Mouse (Mus musculus) brain, embryonic 14.5 days (tissue): ENCODE measurements around the gene Vmn1r88. TPM values are rescaled to one million over a fixed set of nuclear protein-coding genes. Genes with fewer than 3 reads are reported as not detected.
A peak's percentile ranks its signal among the peaks of the same experiment; 100 is the strongest.

ENCODE experiments used
- DNase-seq: peaks from one replicate; pipeline ENCODE4 v3.0.0-alpha.2; 2011; ENCODE audit warnings: low read depth
- CTCF ChIP-seq: fragments of 200-500 bp; IDR thresholded peaks from 2 replicates; pipeline ENCODE4 v1.5.1; 2012; ENCODE audit warnings: inconsistent platforms, mild to moderate bottlenecking, moderate library complexity, borderline replicate concordance; ENCODE audit not compliant: insufficient read depth, insufficient read length; ENCODE audit errors: extremely low read depth
- POLR2A ChIP-seq: fragments of 200-500 bp; IDR thresholded peaks from 2 replicates; pipeline ENCODE4 v1.6.1; 2012; ENCODE audit warnings: mild to moderate bottlenecking, inconsistent platforms, borderline replicate concordance; ENCODE audit not compliant: poor library complexity, insufficient read depth, insufficient read length, severe bottlenecking; ENCODE audit errors: extremely low read depth
- polyA plus RNA-seq: library from polyadenylated mRNA; depleted of rRNA; stranded (reverse); fragments of >200 nt; gene quantifications from 2 replicates; pipeline ENCODE4 v1.2.3, GENCODE M21; 2012; rRNA removed

The Vmn1r88 gene
- polyA plus RNA-seq: not detected in 2 replicates

DNA sequence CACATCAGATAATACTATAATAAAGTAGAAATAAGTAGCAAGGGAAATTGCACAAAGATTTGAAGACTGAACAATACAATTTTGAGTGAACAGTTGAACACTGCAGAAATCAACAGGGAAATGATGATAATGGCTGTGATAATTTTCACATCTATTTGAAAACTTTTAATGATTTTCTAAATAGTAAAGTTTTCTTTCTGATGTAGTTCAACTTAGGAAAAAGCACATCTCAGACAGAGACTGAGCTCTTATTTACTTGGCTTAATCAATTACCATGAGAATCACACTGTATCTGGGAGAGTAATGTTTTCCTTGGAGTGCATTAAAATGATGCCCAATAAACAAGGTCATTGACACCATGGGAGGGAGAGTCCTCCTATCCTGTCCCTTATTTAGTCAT, at the start of gene Vmn1r88:
TSS of gene Vmn1r88 (plus strand) at position 301 of the 400 bp plus-strand sequence.
- DNase-seq: no peak
- TF ChIP-seq CTCF: no peak
- no peak for TF ChIP-seq POLR2A

DNA sequence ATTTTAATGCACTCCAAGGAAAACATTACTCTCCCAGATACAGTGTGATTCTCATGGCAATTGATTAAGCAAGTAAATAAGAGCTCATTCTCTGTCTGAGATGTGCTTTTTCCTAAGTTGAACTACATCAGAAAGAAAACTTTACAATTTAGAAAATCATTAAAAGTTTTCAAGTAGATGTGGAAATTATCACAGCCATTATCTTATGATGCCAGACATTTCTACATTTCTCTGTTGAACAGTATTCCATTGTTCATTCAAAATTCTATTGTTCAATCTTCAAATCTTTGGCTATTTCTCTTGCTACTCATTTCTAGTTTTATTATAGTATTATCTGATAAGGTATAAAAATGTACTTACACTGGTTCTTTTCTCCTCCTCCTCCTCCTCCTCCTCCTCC, 39.6 kb upstream of the Vmn1r88 start, which contains the start of gene Vmn1r86:
TSS of gene Vmn1r86 (minus strand) at position 101 of the 400 bp plus-strand sequence.
- TF ChIP-seq POLR2A: no peak
- TF ChIP-seq CTCF: no peak
- no peak for DNase-seq

DNA sequence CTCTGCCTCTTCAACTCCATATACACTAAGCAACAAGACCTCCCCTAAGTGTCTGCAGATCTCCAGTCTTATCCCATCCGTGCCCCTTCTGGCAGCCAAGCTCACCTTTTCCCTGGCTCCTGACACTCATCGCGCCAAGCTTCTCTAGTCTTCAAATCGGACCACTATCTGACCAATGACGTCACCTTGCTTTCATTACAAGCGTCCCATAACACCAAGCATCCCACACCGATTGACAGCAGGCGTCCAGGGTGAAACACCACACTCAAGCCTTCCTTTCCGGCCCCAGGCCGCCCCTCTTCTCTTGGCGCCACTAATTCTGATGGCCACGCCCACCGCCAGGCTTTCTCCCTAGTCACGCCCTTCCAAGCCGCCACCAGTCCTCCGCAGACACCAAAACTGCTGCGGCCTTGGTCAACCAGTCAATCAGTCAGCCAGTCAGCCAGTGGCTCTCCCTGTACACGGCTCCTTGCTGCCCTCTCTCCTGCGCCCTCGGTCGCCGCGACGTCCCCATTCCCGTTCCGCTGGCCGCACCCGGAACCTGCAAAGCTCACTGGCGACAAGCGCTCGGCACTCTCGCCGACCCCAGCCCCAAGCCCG, 35.7 kb upstream of the Vmn1r88 start:
- DNase-seq: peak; percentile 0

GRCm38 (mm10) chr7:13131856-13132255, 27.5 kb upstream of the Vmn1r88 start:
- no peak for DNase-seq
- TF ChIP-seq POLR2A (no peak), CTCF (no peak)

DNA sequence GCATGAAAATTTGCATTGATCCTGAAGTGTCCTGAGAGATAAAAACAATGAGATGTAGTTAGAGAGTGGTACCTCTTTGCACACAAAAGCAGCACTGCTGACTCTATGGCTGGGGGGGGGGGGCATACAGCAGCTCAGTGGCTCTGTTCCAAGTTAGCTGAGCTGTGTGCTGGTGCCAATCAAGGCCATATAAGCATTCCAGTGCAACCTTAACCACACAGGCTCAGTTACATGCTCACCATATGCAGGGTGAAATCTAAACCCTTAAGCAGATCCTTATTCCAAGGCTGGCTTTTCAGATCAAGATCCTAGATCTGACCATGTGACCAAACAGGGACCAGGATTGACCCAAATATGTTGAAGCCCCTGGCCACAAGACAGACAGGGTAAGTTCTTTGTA, 22.0 kb upstream of the Vmn1r88 start:
- no peak for DNase-seq
- TF ChIP-seq POLR2A: no peak
- TF ChIP-seq CTCF: no peak

- TF ChIP-seq POLR2A: no peak
- no peak for TF ChIP-seq CTCF
- DNase-seq: no peak
These were observed 19.3 kb upstream of the Vmn1r88 start, which contains the start of gene Vmn1r87 for GRCm38 (mm10) chr7:13140057-13140456. TSS of gene Vmn1r87 (minus strand) at chr7:13140157.

DNA sequence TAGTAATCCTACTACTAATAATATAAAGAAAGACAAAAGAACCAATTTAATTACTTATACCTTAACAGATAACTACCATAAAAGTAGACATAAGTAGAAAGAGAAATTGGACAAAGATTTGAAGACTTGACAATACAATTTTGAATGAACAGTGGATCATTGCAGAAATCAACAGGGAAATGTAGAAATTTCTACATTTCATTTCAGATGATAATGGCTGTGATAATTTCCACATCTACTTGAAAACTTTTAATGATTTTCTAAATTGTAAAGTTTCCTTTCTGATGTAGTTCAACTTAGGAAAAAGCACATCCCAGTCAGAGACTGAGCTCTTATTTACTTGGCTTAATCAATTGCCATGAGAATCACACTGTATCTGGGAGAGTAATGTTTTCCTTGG, 53.4 kb downstream of the Vmn1r88 start, which contains the start of gene Vmn1r89:
TSS of gene Vmn1r89 (plus strand) at position 301 of the 400 bp plus-strand sequence.
- TF ChIP-seq POLR2A (no peak), CTCF (no peak)
- no peak for DNase-seq

Other genes with a start within 250 kb of the Vmn1r88 start
- gene Rps5, start 237.3 kb upstream of the Vmn1r88 start, polyA plus RNA-seq: 2,137 and 2,684 TPM in 2 replicates
- 2.6 and 3.3 TPM in 2 replicates for gene Rnf225, start 232.2 kb upstream of the Vmn1r88 start, polyA plus RNA-seq
- gene Zfp324, start 193.7 kb upstream of the Vmn1r88 start, polyA plus RNA-seq: 14.1 and 16.1 TPM in 2 replicates
- 14.2 and 16.5 TPM in 2 replicates for gene Zfp446, start 181.7 kb upstream of the Vmn1r88 start, polyA plus RNA-seq
- 0.75 and 1.9 TPM in 2 replicates for gene Slc27a5, start 161.4 kb upstream of the Vmn1r88 start, polyA plus RNA-seq
- 585 and 651 TPM in 2 replicates for gene Trim28, start 160.5 kb upstream of the Vmn1r88 start, polyA plus RNA-seq
- 54.8 and 54.9 TPM in 2 replicates for gene Zbtb45, start 149.5 kb upstream of the Vmn1r88 start, polyA plus RNA-seq
- 166 and 170 TPM in 2 replicates for gene Chmp2a, start 124.8 kb upstream of the Vmn1r88 start, polyA plus RNA-seq
- 373 and 391 TPM in 2 replicates for gene Ube2m, start 121.3 kb upstream of the Vmn1r88 start, polyA plus RNA-seq
- gene Mzf1, start 104.8 kb upstream of the Vmn1r88 start, polyA plus RNA-seq: 11.8 and 11.9 TPM in 2 replicates
- gene Vmn1r85, start 64.4 kb upstream of the Vmn1r88 start, polyA plus RNA-seq: 0.03 and 0.07 TPM in 2 replicates
- 0.03 TPM in 1 of 2 replicates, not detected in the other for gene Vmn1r86, start 39.7 kb upstream of the Vmn1r88 start, polyA plus RNA-seq
- gene Vmn1r87, start 19.4 kb upstream of the Vmn1r88 start, polyA plus RNA-seq: not detected in 2 replicates
- gene Vmn1r89, start 53.5 kb downstream of the Vmn1r88 start, polyA plus RNA-seq: not detected in 2 replicates
- 41.8 and 45.8 TPM in 2 replicates for gene Lig1, start 117.7 kb downstream of the Vmn1r88 start, polyA plus RNA-seq
- gene Zswim9, start 119.2 kb downstream of the Vmn1r88 start, polyA plus RNA-seq: 8.5 and 14.9 TPM in 2 replicates
- 2.7 and 3.5 TPM in 2 replicates for gene Pla2g4c, start 165.1 kb downstream of the Vmn1r88 start, polyA plus RNA-seq
- gene Cabp5, start 238.6 kb downstream of the Vmn1r88 start, polyA plus RNA-seq: 0.23 and 0.52 TPM in 2 replicates